Mouse (Mus musculus) ES-E14 (cell line): ENCODE measurements around the gene Pxk.

Experiments used
- ZC3H11A ChIP-seq: IDR thresholded peaks from 2 replicates; pipeline ENCODE4 v1.6.1; 2012; ENCODE audit warnings: low read depth, mild to moderate bottlenecking, inconsistent platforms, low read length, borderline replicate concordance
- ZNF384 ChIP-seq: IDR thresholded peaks from 2 replicates; pipeline ENCODE4 v1.6.1; 2012; ENCODE audit warnings: low read depth, low read length, inconsistent platforms

- TF ChIP-seq ZC3H11A (no peak), ZNF384 (no peak)
These were observed 35.9 kb upstream of the Pxk start for GRCm38 (mm10) chr14:8062076-8062475.
